Mouse (Mus musculus) left cerebral cortex, postnatal 25 days (tissue): ENCODE measurements around the gene Zbtb21. TPM values are rescaled to one million over a fixed set of nuclear protein-coding genes. Genes with fewer than 3 reads are reported as not detected.
"Not testable (repeated sequence)": the region's sequence is repeated elsewhere in the genome, so short reads cannot be mapped to it uniquely, and the experiment has no call there.

Experiments
- DNase-seq, 2 experiments: peaks; one replicate each; pipeline ENCODE4 v3.0.0; 2022; ENCODE audit warnings: low spot score in 2 of 2, mixed read lengths in 1 of 2
- intact Hi-C: fragments of 180-260 bp; cut with DNase I; formaldehyde crosslinking; loops from one replicate; pipeline ENCODE4 v1.15.1; 2025
- total RNA-seq, 2 experiments: library from RNA; stranded (reverse); gene quantifications; 2 replicates each; pipeline ENCODE4 v1.2.3; 2021

Gene Zbtb21
- total RNA-seq, 2 experiments from 2014 or later = 25.4 to 31.7 TPM

DNA sequence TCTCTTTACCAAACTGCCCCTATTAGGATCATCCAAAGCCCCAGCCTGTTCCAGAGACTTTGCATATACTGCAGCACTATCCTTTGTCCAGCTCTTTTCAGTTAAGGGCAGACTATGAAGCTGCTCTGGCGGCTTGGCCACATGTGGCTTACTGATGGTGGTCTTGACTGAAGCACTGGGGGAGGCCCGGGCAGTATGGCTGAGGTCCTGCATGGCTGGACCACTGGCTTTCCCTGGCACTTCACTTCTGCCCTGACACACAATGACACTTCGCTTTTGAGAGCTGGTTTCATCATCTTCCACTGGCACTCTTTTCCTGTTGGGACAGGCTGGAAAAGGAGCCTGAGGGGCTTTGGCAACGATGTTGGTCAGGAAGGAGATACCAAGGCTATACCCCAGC is 10.1 kb downstream of the Zbtb21 start:
- no peak for DNase-seq
- intact Hi-C loops = no loop called here

DNA sequence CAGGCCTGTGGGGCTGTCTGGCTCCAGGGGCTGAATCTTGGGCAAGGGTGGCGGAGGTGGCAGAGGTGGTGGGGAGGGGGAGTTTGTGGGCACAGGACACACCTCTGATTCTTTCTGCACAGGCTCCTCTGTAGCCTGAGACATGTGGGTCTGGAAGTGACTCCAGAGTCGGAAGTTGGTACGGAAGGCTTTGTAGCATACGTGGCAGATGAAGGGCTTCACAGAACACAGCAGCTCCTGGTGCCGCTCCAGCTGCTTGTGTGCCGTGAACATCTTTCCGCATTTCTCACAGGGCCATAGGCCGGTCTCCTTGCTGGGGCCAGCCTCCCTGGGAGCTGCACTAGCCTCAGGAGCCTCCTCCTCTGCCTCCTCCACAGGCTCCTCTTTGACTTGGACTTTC is 12.4 kb downstream of the Zbtb21 start:
- intact Hi-C loops = no loop called here
- no peak for DNase-seq

DNA sequence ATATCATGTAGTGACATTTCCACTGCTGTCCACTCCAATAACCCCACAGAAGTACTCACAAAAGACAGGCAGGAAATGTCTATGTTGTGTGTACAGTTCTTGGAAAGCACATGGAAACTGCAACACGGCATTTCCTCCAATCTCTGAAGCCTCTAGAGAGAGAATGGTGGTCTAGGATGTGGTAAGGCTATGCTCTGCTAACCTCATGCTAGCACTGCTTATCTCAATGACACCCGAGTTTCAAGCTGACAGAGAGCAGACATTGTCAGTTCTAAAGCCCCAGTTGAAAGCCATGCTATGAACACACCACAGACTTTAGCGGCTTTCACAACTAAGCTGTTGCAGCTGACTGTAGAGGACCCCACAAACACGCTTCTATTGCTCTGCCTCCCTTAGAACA is 13.6 kb downstream of the Zbtb21 start:
- intact Hi-C loops = no loop called here
- no peak for DNase-seq

DNA sequence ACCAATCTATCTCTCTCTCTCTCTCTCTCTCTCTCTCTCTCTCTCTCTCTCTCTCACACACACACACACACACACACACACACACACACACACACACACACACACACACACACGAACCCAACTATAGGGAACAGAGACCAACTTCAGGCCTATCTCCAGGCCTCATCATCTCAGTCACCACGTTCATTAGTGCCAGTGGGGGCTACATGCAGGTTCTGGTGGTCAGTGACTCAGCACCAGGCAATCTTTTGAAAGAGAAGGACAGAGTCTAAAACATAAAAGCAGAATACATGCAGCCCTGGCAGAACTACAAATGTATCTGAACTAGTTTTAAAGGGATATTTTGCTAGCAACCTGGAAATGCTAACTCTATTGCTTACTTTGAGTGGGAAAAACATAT is 15.4 kb downstream of the Zbtb21 start:
- intact Hi-C loops, DNase-seq: not testable (repeated sequence)

DNA sequence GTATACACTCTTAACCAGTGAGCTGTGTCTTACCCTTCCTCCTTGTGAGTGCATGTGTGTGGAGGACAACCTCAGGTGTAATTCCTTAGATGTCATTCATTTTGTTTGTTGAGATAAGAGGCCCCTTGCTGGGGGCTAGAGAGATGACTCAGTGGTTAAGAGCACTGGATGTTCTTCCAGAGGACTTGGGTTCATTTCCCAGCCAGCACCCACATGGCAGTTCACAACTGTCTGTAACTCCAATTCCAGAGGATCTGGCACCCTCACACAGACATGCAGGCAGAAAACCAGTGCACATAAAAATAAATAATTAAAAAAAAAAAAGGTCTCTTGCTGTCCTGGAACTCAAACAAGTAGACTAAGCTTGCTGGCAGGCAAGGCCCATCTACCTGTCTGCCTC is 20.6 kb downstream of the Zbtb21 start:
- DNase-seq = no peak
- intact Hi-C loops = no loop called here

DNA sequence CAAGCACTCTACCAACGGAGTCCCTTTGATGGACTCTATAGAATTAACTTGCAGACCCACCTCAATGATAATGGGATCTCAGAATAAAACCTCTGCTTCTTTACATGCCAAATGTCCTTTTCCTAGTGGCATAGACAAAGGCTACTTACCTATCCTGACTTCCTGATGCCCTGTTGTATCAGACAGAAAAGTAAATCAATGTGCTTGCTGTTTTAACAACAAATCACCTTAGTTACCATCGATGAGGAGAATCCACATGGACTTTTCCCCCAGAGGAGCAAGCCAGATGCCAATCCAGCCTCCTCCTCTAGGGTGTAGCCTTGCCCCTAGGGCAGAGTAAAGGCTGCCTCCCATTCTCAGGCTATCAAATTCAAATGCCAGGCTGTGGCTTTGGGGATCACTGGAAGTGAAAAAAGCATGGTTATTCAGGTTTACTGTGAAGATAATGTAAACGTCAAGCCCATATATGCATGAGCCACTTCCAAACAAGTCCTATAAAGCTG is 21.9 kb downstream of the Zbtb21 start:
- no peak for DNase-seq
- intact Hi-C loops = no loop called here

DNA sequence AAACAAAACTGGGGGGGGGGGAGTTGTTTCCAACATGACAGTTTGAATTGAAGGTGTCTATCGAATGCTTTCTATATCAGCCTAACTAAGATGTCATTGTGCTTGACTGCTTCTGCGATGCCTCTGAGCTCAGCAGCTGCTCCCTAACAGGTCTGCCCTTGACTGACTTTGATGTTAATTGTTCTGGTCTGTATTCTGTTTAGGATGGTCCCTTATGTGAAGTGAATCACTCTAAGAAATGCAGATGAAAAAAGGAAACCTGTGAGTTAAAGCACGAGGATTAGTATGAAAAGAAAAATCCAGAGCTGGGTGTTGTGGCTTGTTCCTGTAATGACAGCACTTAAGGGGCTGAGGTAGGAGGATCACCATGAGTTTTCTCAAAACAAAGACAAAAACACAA is 26.6 kb downstream of the Zbtb21 start:
- intact Hi-C loops = no loop called here

GRCm38 (mm10) chr16:97930231-97930630 is 32.2 kb downstream of the Zbtb21 start:
- intact Hi-C loops = no loop called here
- DNase-seq = no peak

More for the DNA sequence above, 26.6 kb downstream of the Zbtb21 start:
- no peak for DNase-seq

DNA sequence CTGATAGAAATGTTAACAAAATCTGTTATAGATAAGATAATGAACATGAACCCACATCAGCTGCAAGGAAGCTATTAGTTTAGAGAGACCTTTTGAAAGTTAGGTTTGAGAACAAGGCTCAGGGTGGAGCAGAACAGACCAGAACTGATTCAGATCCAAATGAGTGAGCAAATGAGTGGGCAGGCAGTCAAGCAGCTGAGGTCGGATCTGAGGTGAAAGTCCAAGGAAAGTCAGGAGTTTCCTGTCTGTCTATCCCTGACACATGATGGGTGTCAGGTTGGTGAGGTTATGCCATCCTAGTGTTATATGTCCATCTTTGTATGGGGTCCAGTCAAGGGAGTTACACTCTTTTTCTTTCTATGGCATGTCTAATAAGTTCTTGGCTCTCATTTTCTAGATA is 32.9 kb downstream of the Zbtb21 start:
- intact Hi-C loops = no loop called here
- DNase-seq = no peak

DNA sequence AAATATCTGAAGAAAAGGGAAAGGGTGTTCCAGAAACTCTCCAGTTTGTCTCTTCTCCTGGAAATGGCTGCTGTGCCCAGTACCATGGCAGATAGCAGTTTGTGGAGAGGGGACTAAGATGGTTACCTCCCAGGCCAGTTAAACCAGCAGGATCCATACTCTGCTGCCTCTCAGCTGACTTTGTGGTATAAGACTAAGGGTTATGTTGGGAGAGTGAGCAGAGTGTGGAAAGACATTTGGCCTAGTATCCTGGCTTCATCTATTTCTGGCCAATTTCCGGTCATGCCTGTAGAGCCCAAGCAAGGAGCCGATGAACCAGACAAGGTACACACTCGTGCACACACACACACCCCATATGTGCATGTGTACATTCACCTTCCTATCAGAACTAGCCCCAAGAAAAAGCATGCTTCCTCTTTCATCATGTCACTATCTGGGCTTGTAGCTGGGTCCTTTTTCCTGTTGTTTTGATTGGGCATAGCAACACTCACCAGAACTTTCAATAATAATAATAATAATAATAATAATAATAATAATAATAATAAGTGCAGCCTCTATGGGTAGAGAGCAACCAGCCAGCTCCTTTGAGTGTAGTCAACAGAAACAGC is 35.0 kb downstream of the Zbtb21 start:
- intact Hi-C loops = no loop called here
- DNase-seq = no peak

DNA sequence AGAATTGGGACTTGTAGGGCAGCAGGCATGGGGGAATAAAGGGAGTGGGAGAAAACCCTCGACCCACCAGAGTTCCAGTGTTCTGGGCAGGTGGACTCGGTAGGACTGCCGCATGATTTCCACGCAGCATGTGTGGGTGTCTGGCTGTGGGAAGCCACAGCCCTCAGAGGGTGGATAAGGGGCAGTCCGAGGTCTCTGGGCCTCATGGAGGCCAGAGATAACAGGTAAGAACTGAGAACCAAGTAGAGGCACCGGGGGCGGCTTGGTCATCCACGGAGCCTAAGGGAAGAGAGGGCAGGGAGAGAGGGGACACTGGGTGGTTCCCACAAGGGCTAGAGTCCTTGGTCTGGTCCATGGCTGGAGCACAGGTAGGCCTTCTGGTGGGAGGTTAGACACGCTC is 36.0 kb downstream of the Zbtb21 start:
- DNase-seq = no peak
- intact Hi-C loops = no loop called here

GRCm38 (mm10) chr16:97925760-97926159 is 36.7 kb downstream of the Zbtb21 start:
- intact Hi-C loops = no loop called here

DNA sequence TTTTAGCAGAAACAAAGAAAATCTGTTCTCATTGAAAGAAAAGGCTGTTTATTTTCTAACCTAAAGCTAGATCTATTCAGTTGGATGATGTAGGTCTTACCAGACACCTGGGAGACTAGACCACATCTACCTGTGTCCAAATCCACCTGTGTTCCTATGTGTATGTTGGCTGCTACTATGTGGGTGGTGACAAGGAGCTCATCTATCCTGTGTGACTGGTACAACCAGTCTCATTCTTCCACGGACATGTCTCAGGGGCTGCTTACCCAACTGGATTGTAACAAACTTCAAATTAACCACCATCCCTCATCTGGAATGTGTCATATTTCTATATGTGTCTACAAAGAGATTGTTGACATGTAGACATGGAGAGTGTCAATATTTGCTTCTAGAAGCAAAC is 38.7 kb downstream of the Zbtb21 start:
- DNase-seq = no peak
- intact Hi-C loops = no loop called here

More at GRCm38 (mm10) chr16:97925760-97926159, 36.7 kb downstream of the Zbtb21 start:
- DNase-seq = no peak

DNA sequence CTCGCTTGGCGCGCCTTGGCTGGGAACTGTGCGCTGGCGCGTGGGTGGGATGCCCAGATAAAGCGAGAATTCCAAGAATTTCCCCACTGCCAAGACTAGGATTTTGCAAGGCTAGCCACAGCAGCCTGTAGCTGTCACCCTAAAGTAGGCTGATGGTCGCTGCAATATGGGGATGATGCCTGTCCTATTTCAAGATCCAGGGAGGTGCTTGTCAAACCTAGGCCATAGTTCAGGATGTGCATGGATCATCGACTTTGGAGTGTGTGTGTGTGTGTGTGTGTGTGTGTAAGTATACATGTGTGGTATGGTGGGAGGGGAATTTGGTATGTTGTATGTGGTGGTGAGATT is 39.7 kb downstream of the Zbtb21 start:
- DNase-seq = peak in 1 of 2 experiments; percentile 8
- intact Hi-C loops = loop anchor here (1.0 kb wide), 2 partner anchors 40 to 71 kb away; partner anchors contain the start of genes C2cd2, Prdm15 and Zbtb21

GRCm38 (mm10) chr16:97921961-97922778 is 40.3 kb downstream of the Zbtb21 start:
- peak; percentile 88 to 91 for DNase-seq
- intact Hi-C loops = loop anchor here (1.0 kb wide), 2 partner anchors 40 to 71 kb away; partner anchors contain the start of genes C2cd2, Prdm15 and Zbtb21

- intact Hi-C loops = no loop called here
- no peak for DNase-seq
Observed at GRCm38 (mm10) chr16:97920621-97921020, 41.8 kb downstream of the Zbtb21 start.

- intact Hi-C loops = no loop called here
- no peak for DNase-seq
Observed at GRCm38 (mm10) chr16:97919793-97920192, 42.6 kb downstream of the Zbtb21 start.

- DNase-seq = no peak
- intact Hi-C loops = no loop called here
Observed at GRCm38 (mm10) chr16:97912873-97913272, 49.5 kb downstream of the Zbtb21 start.

GRCm38 (mm10) chr16:97909356-97909755 is 53.1 kb downstream of the Zbtb21 start:
- no peak for DNase-seq
- intact Hi-C loops = no loop called here

- intact Hi-C loops = no loop called here
- no peak for DNase-seq
Observed at GRCm38 (mm10) chr16:97907496-97907895, 54.9 kb downstream of the Zbtb21 start.

DNA sequence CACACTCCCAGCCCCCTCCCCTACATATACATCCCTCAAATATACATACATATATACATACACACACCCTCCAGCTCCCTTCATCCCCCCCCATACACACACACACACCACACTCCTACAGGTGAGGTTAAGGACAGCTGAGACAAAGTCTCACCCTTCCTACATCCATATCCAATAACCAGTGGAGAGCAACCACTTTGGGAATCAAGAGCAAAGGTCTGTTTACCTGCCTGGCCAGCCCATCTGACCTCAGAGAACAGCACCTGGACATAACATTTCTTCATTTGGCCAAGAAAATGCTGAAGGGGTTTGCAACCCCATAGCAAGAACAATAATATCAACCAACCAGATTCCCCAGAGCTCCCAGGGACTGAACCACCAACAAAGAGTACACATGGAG is 56.1 kb downstream of the Zbtb21 start:
- intact Hi-C loops = no loop called here
- DNase-seq = no peak
